Mouse (Mus musculus) midbrain, embryonic 11.5 days (tissue): ENCODE measurements at regions not wholly inside any gene's neighbourhood (a gene's known extent, or its start where the extent isn't known, plus 50 kb on each side); places are given as distances from the start of the nearest gene placed in this dataset.

ENCODE experiments used
- ATAC-seq: fragments of 200-750 bp; cut with Nextera tagmentation; 2 replicates; pipeline ENCODE4 v1.8.0; 2017; ENCODE audit warnings: moderate TSS enrichment, moderate library complexity; ENCODE audit not compliant: low FRiP score
- DNase-seq: peaks from one replicate; pipeline ENCODE4 v3.0.0; 2015; ENCODE audit warnings: low spot score; ENCODE audit errors: missing footprints
- H3K27ac ChIP-seq: fragments of 300-500 bp; sonication (generic); 2 replicates; pipeline ENCODE4 v1.5.1; 2014; ENCODE audit warnings: low read depth, low read length
- H3K27me3 ChIP-seq: fragments of 300-500 bp; sonication (generic); 2 replicates; pipeline ENCODE4 v1.6.1; 2014; ENCODE audit warnings: mild to moderate bottlenecking, low read length, moderate library complexity, mixed read lengths; ENCODE audit not compliant: control insufficient read depth, insufficient read depth
- H3K36me3 ChIP-seq: fragments of 300-500 bp; sonication (generic); 2 replicates; pipeline ENCODE4 v1.6.1; 2014; ENCODE audit warnings: mild to moderate bottlenecking, low read length, moderate library complexity, mixed read lengths; ENCODE audit not compliant: control insufficient read depth, insufficient read depth
- H3K4me1 ChIP-seq: fragments of 300-500 bp; sonication (generic); 2 replicates; pipeline ENCODE4 v1.6.1; 2014; ENCODE audit warnings: low read length; ENCODE audit not compliant: control insufficient read depth, insufficient read depth
- H3K4me2 ChIP-seq: fragments of 300-500 bp; sonication (generic); 2 replicates; pipeline ENCODE4 v1.6.1; 2014; ENCODE audit warnings: mild to moderate bottlenecking, moderate library complexity
- H3K4me3 ChIP-seq: fragments of 300-500 bp; sonication (generic); 2 replicates; pipeline ENCODE4 v1.5.1; 2014; ENCODE audit warnings: low read depth, low read length
- H3K9ac ChIP-seq: fragments of 300-500 bp; sonication (generic); 2 replicates; pipeline ENCODE4 v1.6.1; 2014; ENCODE audit warnings: low read length
- H3K9me3 ChIP-seq: fragments of 300-500 bp; sonication (generic); 2 replicates; pipeline ENCODE4 v1.6.1; 2016; ENCODE audit warnings: low read length; ENCODE audit not compliant: control insufficient read depth
- WGBS: fragments of 180-500 bp; shearing (Covaris S2); extraction: QIAGEN DNeasy Blood & Tissue Kit; methylation state at CpG from one replicate; pipeline ENCODE4 v1.1.7; 2014; 5-methylcytosine and 5-hydroxymethylcytosine counted together

- Histone ChIP-seq H3K9me3 (no peaks in the 10 kb centered on the region), H3K4me1 (no peaks in the 10 kb centered on the region; the same call in 1 of the 2 replicates), H3K27me3 (no peaks in the 10 kb centered on the region), H3K9ac (no peak overlapping the region), H3K4me2 (no peak overlapping the region), H3K36me3 (no peaks in the 10 kb centered on the region), H3K27ac (no peak overlapping the region), H3K4me3 (no peak overlapping the region)
- DNase-seq (no peak), ATAC-seq (no peak)
- 70% methylated on average over 2 of the region's 2 CpGs for WGBS
Measured at GRCm38 (mm10) chr17:87501098-87501497, 54.4 kb upstream of the Calm2 start.

DNA sequence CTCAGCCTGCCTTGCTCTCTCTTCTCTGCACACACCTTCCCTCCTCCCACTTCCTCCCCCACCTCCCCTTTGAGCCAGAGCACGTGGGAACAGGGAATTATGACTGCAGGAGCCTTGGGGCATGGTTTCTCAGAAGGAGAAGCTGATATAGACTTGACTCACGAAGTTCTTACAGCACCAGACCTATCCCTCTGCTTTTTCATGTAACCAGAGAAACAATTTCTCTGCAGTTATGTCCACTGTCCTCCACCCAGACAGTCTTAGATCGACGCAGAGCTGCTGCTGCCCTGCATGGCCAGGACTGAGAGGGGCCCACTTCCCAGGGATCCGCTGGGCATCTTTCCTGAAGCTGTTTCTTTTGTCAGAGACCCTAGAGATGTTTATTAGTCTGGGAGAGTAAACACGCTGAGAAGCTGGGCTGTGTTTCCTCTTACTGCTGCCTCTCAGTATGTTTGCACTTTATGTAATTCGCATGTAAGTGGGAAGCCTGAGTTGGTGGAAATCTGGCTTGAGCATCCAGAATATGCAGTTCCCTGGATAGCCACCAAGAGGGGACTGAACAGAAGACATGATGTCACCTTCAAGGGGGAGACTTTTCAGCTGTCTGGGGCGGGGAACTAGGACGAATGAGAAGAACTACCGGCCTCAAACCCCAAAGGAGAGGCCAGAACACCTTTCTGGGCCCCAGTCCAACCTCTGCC lies 55.1 kb upstream of the Calm2 start:
- WGBS: 45% methylated on average over 10 of the region's 10 CpGs
- Histone ChIP-seq H3K27ac (no peak overlapping the region), H3K4me1 (no peaks in the 10 kb centered on the region; the same call in 1 of the 2 replicates), H3K27me3 (no peaks in the 10 kb centered on the region), H3K36me3 (no peaks in the 10 kb centered on the region), H3K4me3 (no peak overlapping the region), H3K9me3 (no peaks in the 10 kb centered on the region), H3K9ac (no peak overlapping the region), H3K4me2 (no peak overlapping the region)
- DNase-seq: no peak
- no peak for ATAC-seq

- H3K4me1 ChIP-seq: no peaks in the 10 kb centered on the region; the same call in 1 of the 2 replicates
- H3K9ac ChIP-seq: no peak overlapping the region
- WGBS: 25% methylated on average over 14 of the region's 14 CpGs
- no peak overlapping the region for H3K4me3 ChIP-seq
- DNase-seq: no peak
- no peak overlapping the region for H3K27ac ChIP-seq
- H3K9me3 ChIP-seq: no peaks in the 10 kb centered on the region
- no peaks in the 10 kb centered on the region for H3K36me3 ChIP-seq
- ATAC-seq: 0 out of 2 replicates have a peak, but pooled peaks have one; percentile 54
- H3K4me2 ChIP-seq: no peak overlapping the region
- H3K27me3 ChIP-seq: no peaks in the 10 kb centered on the region
Measured at GRCm38 (mm10) chr17:87502388-87503369, 55.9 kb upstream of the Calm2 start.

- H3K9me3 ChIP-seq: no peaks in the 10 kb centered on the region
- no peak for ATAC-seq
- H3K36me3 ChIP-seq: no peaks in the 10 kb centered on the region
- 75% methylated on average over 5 of the region's 5 CpGs for WGBS
- H3K4me3 ChIP-seq: no peak overlapping the region
- H3K27me3 ChIP-seq: no peaks in the 10 kb centered on the region
- no peak for DNase-seq
- no peak overlapping the region for H3K4me2 ChIP-seq
- H3K9ac ChIP-seq: no peak overlapping the region
- no peaks in the 10 kb centered on the region; the same call in none of the 2 replicates for H3K4me1 ChIP-seq
- no peak overlapping the region for H3K27ac ChIP-seq
Measured at GRCm38 (mm10) chr17:87503491-87503890, 56.8 kb upstream of the Calm2 start.

DNA sequence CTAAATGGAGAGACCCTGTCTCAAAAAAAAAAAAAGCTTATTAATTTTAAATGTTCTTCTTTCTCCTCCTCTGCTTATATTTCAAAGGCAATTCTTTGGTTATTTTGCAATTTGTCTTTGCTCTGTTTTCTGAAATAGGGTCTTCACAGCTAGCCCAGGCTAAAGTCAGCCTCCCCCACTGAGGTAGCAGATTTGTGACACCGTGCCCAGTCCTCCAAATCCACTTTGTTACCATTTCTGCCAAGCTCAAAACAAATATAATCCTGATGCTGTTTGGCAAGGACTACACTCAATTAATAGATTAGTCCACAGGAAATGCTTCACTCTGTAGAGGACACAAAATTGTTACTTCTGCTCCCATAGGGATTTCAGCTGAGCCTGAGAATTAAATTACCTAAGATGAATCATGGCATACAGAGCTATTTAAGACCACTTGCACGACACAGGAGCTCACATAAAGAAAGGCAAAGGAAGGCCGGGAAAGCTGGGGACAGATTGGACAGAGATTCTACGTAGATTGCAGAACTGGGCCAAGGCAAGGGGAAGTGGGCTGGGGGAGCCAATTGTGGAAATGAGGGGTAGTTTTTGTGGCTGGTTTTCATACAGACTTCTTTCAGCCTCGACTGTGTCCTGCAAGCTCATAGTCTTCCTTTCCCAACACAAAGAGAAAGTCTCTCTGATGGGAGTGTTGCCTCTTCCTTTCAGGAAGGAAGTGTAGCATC lies 58.4 kb upstream of the Calm2 start:
- WGBS: 80% methylated on average over 5 of the region's 5 CpGs

GRCm38 (mm10) chr17:87507848-87508247 lies 61.1 kb upstream of the Calm2 start:
- no peaks in the 10 kb centered on the region for H3K27me3 ChIP-seq
- H3K27ac ChIP-seq: no peak overlapping the region
- WGBS: 46% methylated on average over 8 of the region's 8 CpGs
- no peaks in the 10 kb centered on the region; the same call in 1 of the 2 replicates for H3K4me1 ChIP-seq
- no peak overlapping the region for H3K4me3 ChIP-seq
- H3K36me3 ChIP-seq: no peaks in the 10 kb centered on the region
- no peak overlapping the region for H3K4me2 ChIP-seq
- ATAC-seq: no peak
- no peaks in the 10 kb centered on the region for H3K9me3 ChIP-seq
- no peak overlapping the region for H3K9ac ChIP-seq
- DNase-seq: no peak

More for the DNA sequence above, 58.4 kb upstream of the Calm2 start:
- no peak overlapping the region for H3K9ac ChIP-seq
- no peaks in the 10 kb centered on the region for H3K9me3 ChIP-seq
- H3K36me3 ChIP-seq: no peaks in the 10 kb centered on the region
- H3K4me2 ChIP-seq: no peak overlapping the region
- H3K4me1 ChIP-seq: no peaks in the 10 kb centered on the region; the same call in none of the 2 replicates
- DNase-seq: no peak
- H3K27ac ChIP-seq: no peak overlapping the region
- no peak for ATAC-seq
- no peak overlapping the region for H3K4me3 ChIP-seq
- H3K27me3 ChIP-seq: no peaks in the 10 kb centered on the region

DNA sequence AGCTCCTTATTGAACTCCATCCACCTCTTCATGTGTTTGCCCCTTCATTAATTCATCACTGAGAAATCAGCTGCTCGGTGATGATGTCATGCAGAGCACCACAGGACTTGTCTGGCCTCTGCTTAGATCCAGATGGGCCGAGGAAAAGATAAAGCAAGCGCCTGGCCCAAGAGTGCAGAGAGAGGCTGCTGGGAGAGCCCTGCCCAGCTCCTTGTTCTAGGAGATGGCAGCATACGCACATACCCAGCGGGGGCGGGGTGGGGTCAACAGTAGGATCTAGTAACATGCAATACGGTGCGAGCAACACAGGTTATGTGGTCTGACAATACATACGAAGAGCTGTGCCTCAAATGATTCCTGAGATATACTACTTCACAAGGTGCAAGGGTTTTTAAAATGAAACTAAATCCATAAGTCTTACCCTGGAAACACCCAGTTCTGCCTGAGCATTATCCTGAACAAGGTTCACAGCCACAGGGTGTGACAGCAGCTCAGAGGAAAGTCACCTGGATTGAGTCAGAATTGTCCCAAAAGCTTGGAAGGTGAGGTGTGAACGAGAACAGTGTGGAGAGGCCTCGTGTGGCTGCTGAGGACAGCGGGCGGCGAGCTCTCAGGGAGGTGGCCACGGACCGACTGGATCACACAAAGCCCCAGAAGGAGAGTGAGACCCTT lies 62.0 kb upstream of the Calm2 start:
- no peaks in the 10 kb centered on the region for H3K36me3 ChIP-seq
- DNase-seq (no peak), ATAC-seq (no peak)
- no peaks in the 10 kb centered on the region; the same call in 1 of the 2 replicates for H3K4me1 ChIP-seq
- H3K4me3 ChIP-seq: no peak overlapping the region
- H3K27me3 ChIP-seq: no peaks in the 10 kb centered on the region
- no peak overlapping the region for H3K27ac ChIP-seq
- no peak overlapping the region for H3K4me2 ChIP-seq
- no peaks in the 10 kb centered on the region for H3K9me3 ChIP-seq
- 68% methylated on average over 16 of the region's 16 CpGs for WGBS
- no peak overlapping the region for H3K9ac ChIP-seq

DNA sequence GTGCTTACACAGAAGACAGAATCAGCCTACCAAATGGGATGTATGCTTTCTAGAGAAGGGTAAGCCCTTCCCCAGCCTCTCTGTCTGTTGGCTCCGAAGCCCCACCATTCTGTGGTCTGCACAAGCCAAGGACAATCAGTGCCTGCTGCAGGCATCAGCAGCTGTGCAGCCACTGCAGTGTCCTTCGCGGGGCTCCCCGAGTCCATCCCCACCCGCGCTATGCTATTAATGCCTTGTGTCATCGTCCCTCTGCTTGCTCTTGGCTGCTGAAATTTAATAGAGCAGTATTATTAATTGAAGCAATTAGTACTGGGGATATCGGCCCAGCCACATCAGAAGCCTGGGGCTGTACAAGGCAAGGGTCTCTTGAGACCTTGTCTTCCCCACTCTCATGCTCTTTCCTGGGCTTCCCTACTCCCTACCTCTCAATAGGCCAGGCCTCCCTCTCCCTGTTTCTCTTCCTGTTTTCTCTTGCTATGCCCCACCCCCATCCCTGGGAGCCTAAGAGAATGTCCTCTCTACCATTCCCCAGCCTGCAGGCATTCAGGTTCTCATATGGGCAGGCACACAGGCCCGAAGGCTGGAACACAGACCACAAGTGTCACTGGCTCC lies 65.4 kb upstream of the Calm2 start:
- ATAC-seq: 0 out of 2 replicates have a peak, but pooled peaks have one; percentile 30

More for the DNA sequence above, 65.4 kb upstream of the Calm2 start:
- Histone ChIP-seq H3K9ac (no peak overlapping the region), H3K4me2 (no peak overlapping the region), H3K4me3 (no peak overlapping the region), H3K27ac (no peak overlapping the region), H3K36me3 (no peaks in the 10 kb centered on the region), H3K4me1 (no peaks in the 10 kb centered on the region; the same call in 1 of the 2 replicates), H3K27me3 (no peaks in the 10 kb centered on the region), H3K9me3 (no peaks in the 10 kb centered on the region)
- no peak for DNase-seq
- 70% methylated on average over 9 of the region's 9 CpGs for WGBS
